Mouse (Mus musculus) liver, postnatal 0 days (tissue): ENCODE measurements around the gene Rere.
"Not testable (repeated sequence)": the region's sequence is repeated elsewhere in the genome, so short reads cannot be mapped to it uniquely, and the experiment has no call there.

Source experiments
- CTCF ChIP-seq: sonication (generic); IDR thresholded peaks from 2 replicates; pipeline ENCODE4 v1.5.1; 2016; ENCODE audit warnings: antibody characterized with exemption, low read depth
- EP300 ChIP-seq: IDR thresholded peaks from 2 replicates; pipeline ENCODE4 v1.6.1; 2016; ENCODE audit warnings: antibody characterized with exemption, low read depth, mild to moderate bottlenecking

DNA sequence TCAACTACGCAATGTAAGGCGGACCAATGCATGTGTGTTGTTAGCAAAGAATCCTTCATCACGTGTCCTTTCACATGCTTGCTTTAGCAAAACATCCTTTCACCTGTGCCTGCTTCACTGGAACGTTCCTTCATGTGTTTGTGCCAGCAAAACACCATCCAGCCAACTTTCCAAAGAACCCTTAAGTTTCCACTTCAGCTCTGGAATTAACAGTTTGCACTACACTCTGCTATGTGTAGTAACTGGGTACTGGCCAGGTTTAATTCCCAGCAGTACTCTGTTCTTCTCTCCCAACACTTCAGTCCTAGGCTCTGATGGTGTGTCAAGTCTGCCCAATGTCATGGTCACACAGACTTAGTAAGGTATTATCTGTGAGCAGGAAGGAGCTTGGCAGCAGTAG, 264.9 kb downstream of the Rere start:
- TF ChIP-seq EP300, CTCF: not testable (repeated sequence)
